Mouse (Mus musculus) G1E (cell line): ENCODE measurements around the gene 1700016D06Rik.

ENCODE experiments used
- CTCF ChIP-seq: IDR thresholded peaks from 2 replicates; pipeline ENCODE4 v1.5.1; 2012; ENCODE audit warnings: low read depth, low read length, inconsistent platforms, mixed read lengths
- POLR2AphosphoS5 ChIP-seq: IDR thresholded peaks from 2 replicates; pipeline ENCODE4 v1.6.1; 2012; ENCODE audit warnings: low read depth, low read length, inconsistent platforms; ENCODE audit not compliant: insufficient replicate concordance

DNA sequence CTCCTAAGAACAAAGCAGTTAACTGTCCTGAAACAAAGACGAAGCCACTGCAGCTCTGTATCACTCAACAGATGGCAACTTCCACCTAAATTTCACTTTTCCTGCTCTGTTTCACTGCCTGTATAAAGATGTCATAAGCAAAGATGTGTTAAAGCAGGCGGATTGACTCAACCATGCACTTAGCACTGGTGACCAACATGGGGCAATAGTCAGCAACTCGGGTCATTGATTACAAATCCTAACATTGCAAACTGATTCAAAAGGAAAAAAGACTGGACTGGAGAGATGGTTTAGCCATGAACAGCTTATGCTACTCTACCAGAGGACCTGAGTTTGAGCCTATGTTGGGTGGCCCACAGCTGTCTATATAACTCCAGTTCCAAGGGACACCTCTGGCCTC, 8.7 kb upstream of the 1700016D06Rik start:
- no peak for TF ChIP-seq POLR2AphosphoS5
- no peak for TF ChIP-seq CTCF
